Mouse (Mus musculus) embryonic fibroblast, embryonic 13.5 days (primary cell): ENCODE measurements around the gene Pnldc1.

Experiments used
- CTCF ChIP-seq: IDR thresholded peaks from 2 replicates; pipeline ENCODE4 v1.5.1; 2011; ENCODE audit warnings: mild to moderate bottlenecking, control low read depth, low read length, moderate library complexity, borderline replicate concordance; ENCODE audit not compliant: insufficient read depth
- POLR2A ChIP-seq: IDR thresholded peaks from 2 replicates; pipeline ENCODE4 v1.6.1; 2011; ENCODE audit warnings: low read depth, mild to moderate bottlenecking, control low read depth, low read length, moderate library complexity

DNA sequence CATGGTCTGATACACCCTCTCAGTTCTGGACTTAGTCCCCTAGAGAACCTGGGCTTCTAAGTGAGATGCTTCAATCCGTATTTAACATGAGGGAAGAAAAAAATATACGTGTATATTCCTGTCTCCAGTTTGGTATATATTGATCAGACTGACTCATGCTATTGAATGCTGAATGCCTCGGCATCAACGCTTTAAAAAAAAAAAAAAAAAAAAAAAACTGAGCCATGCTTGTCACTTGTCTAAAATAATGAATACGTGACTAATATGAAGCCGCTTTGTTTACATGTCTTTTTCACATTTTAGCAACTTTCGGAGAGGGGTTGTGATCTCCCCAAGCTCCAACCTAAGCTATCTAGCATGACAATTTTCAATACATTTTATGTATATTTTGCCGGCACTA lies 361 bp upstream of the Pnldc1 start:
- TF ChIP-seq POLR2A (no peak), CTCF (no peak)
